Mouse (Mus musculus): Measurements from ENCODE around the gene Slc25a30.
"Not testable (repeated sequence)": the region's sequence is repeated elsewhere in the genome, so short reads cannot be mapped to it uniquely, and the experiment has no call there.

The Slc25a30 gene

DNA sequence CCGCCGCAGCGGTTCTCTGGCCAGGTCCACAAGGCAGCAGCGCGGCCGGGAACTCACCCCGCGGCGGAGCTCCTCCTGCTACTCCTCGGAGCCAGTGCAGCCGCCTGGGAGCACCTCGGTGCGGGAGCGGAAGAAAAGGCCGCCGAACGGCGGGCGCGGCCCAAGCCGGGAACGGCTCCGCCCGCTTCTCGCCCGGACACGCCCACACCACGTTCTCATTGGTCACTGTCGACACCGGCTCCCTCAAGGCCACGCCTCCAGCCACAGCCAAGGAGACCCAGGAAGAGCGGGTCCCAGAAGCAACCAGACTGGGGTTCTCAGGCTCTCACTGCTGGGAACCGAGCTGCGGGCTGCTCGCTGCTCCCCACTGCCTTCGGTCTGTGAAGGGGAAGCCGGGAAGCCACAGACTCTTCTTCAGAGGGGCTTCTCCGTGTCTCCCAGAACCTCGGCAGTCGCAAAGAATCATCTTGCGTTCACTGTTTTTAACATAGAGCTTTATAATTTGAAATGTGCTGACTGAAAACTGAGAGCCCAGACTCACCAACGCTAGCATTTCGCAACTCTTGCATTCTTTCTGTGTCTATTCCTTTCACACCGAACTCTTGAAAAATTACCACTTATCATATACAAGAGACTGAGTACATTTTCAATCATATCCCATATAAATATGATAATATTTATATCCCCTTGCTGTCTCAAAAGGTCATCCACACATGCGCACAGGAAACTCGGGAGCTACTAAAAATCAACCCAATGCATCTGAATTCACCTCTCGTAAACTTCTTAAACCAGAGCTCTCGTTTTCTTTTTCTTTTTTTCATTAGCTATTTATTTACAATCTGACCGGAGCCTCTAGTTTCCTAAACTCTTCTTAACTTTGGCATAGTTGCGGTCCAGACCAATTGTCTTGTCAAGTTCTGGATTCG is at the start of gene Slc25a30:
TSS of gene Slc25a30 (minus strand) at position 170 of the 926 bp plus-strand sequence.
- DNase-seq (ENCODE audit: low spot score in 2 of 2) = peak; percentile 94 to 99

DNA sequence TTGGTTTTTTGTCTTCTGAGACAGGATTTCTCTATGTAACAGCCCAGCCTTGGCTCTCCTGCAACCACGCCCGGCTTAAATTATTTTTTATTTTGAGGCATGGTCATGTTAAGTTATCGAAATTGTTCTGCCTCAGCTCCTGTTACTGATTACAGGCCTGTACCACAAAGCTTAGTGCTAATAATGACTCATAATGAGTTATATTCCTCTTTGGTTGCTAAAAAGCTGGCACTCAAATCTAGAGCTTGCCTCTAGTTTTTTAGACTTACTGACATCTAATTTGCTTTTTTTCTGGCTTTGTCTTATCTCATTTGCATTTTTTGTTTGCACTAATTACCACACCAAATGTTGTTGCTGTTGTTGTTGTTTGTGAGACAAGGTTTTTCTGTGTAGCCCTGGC is 49.7 kb upstream of the Slc25a30 start:
- no peak for DNase-seq (ENCODE audit: low spot score in 2 of 2)

DNA sequence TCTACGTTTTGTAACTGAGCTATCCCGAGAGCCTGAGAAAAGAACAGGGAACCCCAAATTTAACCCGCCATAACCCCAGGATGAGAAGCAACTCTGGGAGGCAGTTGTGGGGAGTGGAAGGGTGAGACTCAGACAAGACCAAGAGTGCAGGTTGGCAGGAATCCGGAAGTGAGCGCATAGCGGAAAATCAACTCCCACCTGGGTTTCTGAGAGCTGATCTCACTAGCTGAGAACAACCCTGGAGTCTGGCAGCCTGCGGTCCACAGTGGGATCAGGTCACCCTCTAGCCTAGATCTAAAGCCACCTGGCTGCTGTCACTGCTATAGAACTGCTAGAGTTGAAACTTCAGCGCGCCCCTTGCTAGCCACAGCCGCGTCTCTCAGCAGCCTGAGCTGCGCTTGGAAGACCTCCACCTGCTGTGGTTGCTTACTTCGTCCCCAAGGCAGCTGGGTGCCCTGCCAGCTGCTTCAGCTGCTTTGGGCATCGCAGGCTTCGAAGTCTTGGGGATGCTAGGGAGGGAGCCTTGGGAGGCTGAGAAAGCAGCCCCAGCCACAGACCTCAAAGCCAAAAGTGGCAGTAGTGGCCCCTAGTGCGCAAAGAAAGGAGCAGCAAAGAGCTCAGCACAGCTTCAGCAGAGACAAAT is 48.0 kb upstream of the Slc25a30 start:
- peak; percentile 70 to 71 for DNase-seq (ENCODE audit: low spot score in 2 of 2)

DNA sequence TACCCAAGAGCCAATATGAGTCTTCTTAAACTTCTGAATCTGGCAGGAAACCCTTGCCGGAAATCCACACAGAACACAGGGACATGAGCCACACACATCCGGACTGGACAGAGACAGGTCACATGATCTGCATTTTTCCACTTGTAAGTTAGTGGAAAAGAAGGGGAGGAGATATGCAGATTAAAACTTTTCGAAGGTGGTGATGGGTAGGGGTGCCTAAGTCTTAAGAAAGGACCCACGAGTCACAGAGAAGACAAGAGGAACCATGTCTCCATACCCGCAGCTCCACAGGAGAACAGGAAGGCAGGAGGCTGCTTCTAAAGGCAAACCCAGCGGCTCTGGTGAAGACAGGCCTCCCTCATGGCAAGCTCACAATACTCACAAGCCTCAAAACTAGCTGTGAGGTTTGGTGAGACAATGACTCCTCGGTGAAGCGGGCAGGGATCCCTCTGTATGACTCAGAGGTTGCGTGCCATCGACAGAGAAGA is 47.5 kb upstream of the Slc25a30 start:
- peak in 1 of 2 experiments; percentile 37 for DNase-seq (ENCODE audit: low spot score in 2 of 2)

DNA sequence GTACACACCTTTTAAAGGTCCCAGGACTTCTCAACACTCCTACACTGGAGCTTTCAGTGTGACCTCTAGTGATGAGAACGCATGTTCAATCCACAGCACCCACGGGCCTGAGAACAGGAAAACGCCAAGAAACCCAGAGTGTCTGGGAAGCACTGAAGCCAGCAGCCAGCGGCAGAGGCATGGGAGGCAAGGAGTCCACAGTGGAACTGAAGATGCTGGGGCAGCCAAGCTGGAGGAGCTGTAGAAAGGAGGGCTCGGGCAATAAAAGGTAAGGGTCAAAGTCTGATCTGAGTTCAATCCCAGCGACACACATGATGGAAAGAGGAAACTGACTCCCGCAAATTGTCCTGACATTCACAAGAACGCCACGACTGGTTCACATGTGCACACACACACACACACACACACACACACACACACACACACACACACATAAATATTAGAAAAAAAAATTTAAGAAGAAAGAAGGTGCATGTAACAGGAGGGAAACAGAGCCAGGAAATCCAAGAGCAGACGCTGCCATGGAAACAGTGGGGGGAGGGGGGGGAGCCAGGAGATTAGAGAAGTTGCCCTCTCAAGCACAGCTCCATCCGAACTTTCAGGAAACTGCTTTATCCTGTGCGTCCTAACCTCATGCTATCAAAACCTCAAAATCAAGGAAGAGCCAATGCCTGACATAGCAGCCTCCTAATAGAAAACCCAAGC is 46.9 kb upstream of the Slc25a30 start:
- DNase-seq (ENCODE audit: low spot score in 2 of 2) = no peak

DNA sequence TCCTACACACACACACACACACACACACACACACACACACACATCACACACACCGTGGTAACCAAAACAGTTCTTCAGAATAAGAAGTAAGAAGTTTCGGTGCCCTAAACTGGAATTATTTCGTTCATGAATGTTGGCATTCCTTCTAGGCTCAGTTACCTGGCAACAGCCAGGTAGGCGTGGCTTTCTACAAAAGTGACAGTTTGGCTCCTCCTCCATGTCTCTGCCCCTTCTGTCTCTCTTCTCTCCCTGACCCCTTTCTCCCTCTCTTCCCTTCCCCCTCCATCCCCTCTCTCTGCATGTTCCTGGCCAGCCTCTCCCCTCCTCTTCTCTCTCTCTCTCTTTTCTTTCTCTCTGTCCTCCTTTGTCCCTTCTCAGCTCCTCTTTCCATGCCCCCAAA is 46.1 kb upstream of the Slc25a30 start:
- no peak for DNase-seq (ENCODE audit: low spot score in 2 of 2)

DNA sequence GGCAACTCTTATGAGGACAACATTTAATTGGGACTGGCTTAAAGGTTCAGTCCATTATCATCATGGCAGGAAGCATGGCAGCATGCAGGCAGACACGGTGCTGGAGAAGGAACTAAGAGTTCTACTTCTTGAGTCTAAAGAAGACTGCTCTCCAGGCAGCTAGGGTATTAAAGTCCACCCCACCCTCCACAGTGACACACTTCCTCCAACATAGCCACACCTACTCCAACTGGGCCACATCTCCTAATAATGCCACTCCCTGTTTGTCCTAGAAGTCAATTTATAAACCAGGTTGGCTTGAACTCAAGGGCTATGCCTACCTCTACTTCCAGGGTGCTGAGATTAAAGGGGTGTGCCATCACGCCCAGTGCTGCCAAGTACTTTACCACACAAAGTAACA is 45.2 kb upstream of the Slc25a30 start:
- DNase-seq (ENCODE audit: low spot score in 2 of 2) = no peak

- not testable (repeated sequence) for DNase-seq (ENCODE audit: low spot score in 2 of 2)
Measured at GRCm38 (mm10) chr14:75829817-75830216, 43.0 kb upstream of the Slc25a30 start.

DNA sequence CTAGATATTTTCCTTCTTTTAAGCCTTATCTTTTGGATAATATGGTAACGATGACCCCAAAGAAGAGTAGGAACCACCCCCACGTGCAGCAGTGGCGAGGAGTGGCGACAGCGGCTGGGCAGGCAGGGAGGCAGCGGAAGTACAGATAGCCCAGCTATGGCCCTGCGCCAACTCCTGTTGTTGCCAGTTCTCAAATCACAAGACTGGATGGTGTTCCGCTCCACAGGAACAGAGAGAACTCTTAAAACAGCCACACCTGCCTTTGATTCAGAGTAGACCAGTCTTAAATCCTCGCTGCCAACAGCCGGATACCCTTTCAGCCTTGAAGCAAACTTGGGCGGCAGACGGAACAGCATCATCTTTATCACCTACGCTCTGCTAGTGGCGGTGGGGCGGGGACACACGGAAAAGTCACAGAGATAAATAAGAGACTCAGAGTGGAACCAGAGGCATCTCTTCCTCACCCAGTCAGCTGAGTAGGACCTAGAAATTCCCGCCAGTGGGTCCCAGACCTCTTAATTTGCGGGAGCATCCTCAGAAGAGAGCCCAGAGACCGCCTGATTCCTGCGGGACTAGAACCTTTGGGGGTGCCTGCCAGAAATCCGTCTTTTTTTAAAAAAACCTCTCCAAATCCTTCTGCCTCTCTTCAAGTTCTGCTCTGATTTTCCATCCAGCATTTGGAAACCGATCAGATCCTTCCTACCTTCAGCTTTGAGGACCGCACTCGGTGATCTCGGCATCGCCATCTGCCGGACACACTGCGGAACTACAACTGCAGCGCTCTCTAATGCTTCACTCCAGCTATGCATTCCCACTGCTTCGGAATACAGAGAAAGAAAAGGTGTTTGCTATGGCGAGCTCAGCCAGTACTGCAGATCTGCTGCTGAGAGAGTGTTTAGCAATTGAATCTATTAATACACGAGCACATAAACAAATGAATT is 42.3 kb upstream of the Slc25a30 start:
- DNase-seq (ENCODE audit: low spot score in 2 of 2) = peak; percentile 83 to 90

DNA sequence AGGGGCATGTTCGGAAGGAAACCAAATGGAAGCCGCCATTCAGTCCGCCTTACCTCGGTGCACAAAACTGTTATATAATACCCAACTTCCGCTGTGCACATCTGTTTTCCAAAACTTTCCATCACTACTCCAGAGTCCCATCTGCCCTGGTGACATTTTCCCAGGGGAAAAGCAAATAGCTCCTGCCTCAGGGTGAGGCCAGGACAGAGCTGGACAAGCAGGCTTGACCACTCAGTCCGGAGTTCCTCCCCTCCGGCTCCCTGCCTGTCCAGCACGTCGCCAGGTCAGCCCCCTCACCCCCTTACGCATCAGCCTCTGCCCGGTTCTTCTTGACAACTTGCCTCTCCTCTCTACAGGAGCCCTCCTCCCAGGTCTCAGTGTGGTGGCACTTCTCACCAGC is 41.4 kb upstream of the Slc25a30 start:
- DNase-seq (ENCODE audit: low spot score in 2 of 2) = no peak

- DNase-seq (ENCODE audit: low spot score in 2 of 2) = no peak
Measured at GRCm38 (mm10) chr14:75826851-75827410, 40.1 kb upstream of the Slc25a30 start.

DNA sequence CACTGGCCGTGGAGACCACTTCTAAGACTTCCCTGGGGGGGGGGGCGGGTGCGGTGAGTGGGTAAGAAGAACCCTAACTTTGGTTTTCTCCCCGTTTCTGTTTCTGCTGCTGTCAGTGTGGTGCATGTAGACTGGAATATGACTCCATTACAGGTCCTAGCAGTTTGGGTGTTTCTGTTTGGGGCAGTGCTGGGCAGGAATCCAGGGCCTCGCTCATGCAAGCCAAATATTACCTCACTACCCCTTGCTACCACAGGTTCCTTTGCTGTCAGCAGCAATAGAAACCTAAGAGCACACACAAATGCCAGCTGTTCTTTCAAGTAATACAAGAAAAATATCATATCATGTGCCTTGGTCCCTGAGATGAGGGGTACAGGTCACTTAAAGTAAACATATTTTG is 33.2 kb upstream of the Slc25a30 start:
- no peak for DNase-seq (ENCODE audit: low spot score in 2 of 2)

- DNase-seq (ENCODE audit: low spot score in 2 of 2) = no peak
Measured at GRCm38 (mm10) chr14:75819341-75819740, 32.5 kb upstream of the Slc25a30 start.

- no peak for DNase-seq (ENCODE audit: low spot score in 2 of 2)
Measured at GRCm38 (mm10) chr14:75818528-75818927, 31.7 kb upstream of the Slc25a30 start.

GRCm38 (mm10) chr14:75809931-75810330 is 23.1 kb upstream of the Slc25a30 start:
- no peak for DNase-seq (ENCODE audit: low spot score in 2 of 2)

GRCm38 (mm10) chr14:75807800-75808199 is 21.0 kb upstream of the Slc25a30 start:
- DNase-seq (ENCODE audit: low spot score in 2 of 2) = no peak

GRCm38 (mm10) chr14:75797769-75798386 is 11.0 kb upstream of the Slc25a30 start:
- DNase-seq (ENCODE audit: low spot score in 2 of 2) = no peak

GRCm38 (mm10) chr14:75795918-75796317 is 9.1 kb upstream of the Slc25a30 start:
- DNase-seq (ENCODE audit: low spot score in 2 of 2) = no peak

- no peak for DNase-seq (ENCODE audit: low spot score in 2 of 2)
Measured at GRCm38 (mm10) chr14:75794726-75795125, 7.9 kb upstream of the Slc25a30 start.

- no peak for DNase-seq (ENCODE audit: low spot score in 2 of 2)
Measured at GRCm38 (mm10) chr14:75794324-75794723, 7.5 kb upstream of the Slc25a30 start.

Measured in spleen, postnatal 10 days (tissue).